Mouse (Mus musculus): Measurements from ENCODE around the gene Plekhs1.
A peak's percentile ranks its signal among the peaks of the same experiment; 100 is the strongest.

GRCm38 (mm10) chr19:56477253-56477652 lies 15.8 kb downstream of the Plekhs1 start:
- 0 out of 2 replicates have a peak, but pooled peaks have one; percentile 12 for TF ChIP-seq MAX (IDR thresholded peaks at IDR 0.05; ENCODE audit: low read length)
- TF ChIP-seq MAFK (IDR thresholded peaks at IDR 0.05; ENCODE audit: borderline replicate concordance, low read depth, low read length) = no peak
- no peak for TF ChIP-seq POLR2A (IDR thresholded peaks at IDR 0.05; ENCODE audit: control insufficient read depth in 1 of 2, insufficient read depth in 1 of 2, low read depth in 1 of 2, low read length in 2 of 2, poor library complexity in 1 of 2)
